Mouse (Mus musculus) midbrain, embryonic 10.5 days (tissue): ENCODE measurements around the gene Rasip1. TPM values are rescaled to one million over a fixed set of nuclear protein-coding genes. Genes with fewer than 3 reads are reported as not detected.
A peak's percentile ranks its signal among the peaks of the same experiment; 100 is the strongest.

Experiments
- DNase-seq: peaks from one replicate; pipeline ENCODE4 v3.0.0-alpha.2; 2017; ENCODE audit warnings: low spot score
- H3K27ac ChIP-seq: fragments of 300-500 bp; sonication (generic); replicated peaks from 2 replicates; pipeline ENCODE4 v1.5.1; 2016; ENCODE audit warnings: mild to moderate bottlenecking
- H3K27me3 ChIP-seq: fragments of 300-500 bp; sonication (generic); 2 replicates; pipeline ENCODE4 v1.6.1; 2016; ENCODE audit warnings: low read depth, mild to moderate bottlenecking; ENCODE audit not compliant: poor library complexity, severe bottlenecking
- H3K36me3 ChIP-seq: fragments of 300-500 bp; sonication (generic); 2 replicates; pipeline ENCODE4 v1.6.1; 2016; ENCODE audit warnings: mild to moderate bottlenecking, moderate library complexity
- H3K4me1 ChIP-seq: fragments of 300-500 bp; sonication (generic); 2 replicates; pipeline ENCODE4 v1.6.1; 2016
- H3K4me3 ChIP-seq: fragments of 300-500 bp; sonication (generic); 2 replicates; pipeline ENCODE4 v1.5.1; 2016; ENCODE audit warnings: mild to moderate bottlenecking, moderate library complexity
- H3K9me3 ChIP-seq: fragments of 300-500 bp; sonication (generic); replicated peaks from 2 replicates; pipeline ENCODE4 v1.6.1; 2016; ENCODE audit warnings: mild to moderate bottlenecking
- WGBS: fragments of 180-500 bp; shearing (Covaris S2); methylation state at CpG from one replicate; pipeline ENCODE4 v1.1.7; 2016; 5-methylcytosine and 5-hydroxymethylcytosine counted together
- polyA plus RNA-seq: library from polyadenylated mRNA; unstranded; fragments of >200 nt; fragmentation: Nextera tagmentation; extraction: Ambion mirVana; gene quantifications from 2 replicates; pipeline ENCODE4 v1.2.1, GENCODE M21; 2016

Rasip1 gene
- polyA plus RNA-seq, 1 experiment from 2014 or later: 4.8 TPM

- DNase-seq: no peak
- H3K9me3 ChIP-seq: no peaks in the 10 kb centered on the region
- peaks cover 15% of the 10 kb centered on the region for H3K4me1 ChIP-seq
- no peak overlapping the region for H3K27ac ChIP-seq
- WGBS: 54% methylated on average over 18 of the region's 18 CpGs
- no peaks in the 10 kb centered on the region for H3K36me3 ChIP-seq
- no peak overlapping the region for H3K4me3 ChIP-seq
- no peaks in the 10 kb centered on the region for H3K27me3 ChIP-seq
Observed at GRCm38 (mm10) chr7:45598960-45599879, 28.1 kb upstream of the Rasip1 start.

GRCm38 (mm10) chr7:45605704-45606289, 21.5 kb upstream of the Rasip1 start:
- 87% methylated on average over 9 of the region's 9 CpGs for WGBS
- Histone ChIP-seq H3K4me1 (peaks cover 8% of the 10 kb centered on the region), H3K9me3 (no peaks in the 10 kb centered on the region), H3K27me3 (no peaks in the 10 kb centered on the region), H3K36me3 (no peaks in the 10 kb centered on the region), H3K27ac (no peak overlapping the region), H3K4me3 (no peak overlapping the region)
- DNase-seq: no peak

GRCm38 (mm10) chr7:45609511-45609910, 17.8 kb upstream of the Rasip1 start:
- 72% methylated on average over 1 of the region's 1 CpGs for WGBS
- DNase-seq: no peak

GRCm38 (mm10) chr7:45616277-45616676, 11.0 kb upstream of the Rasip1 start:
- no peak overlapping the region for H3K27ac ChIP-seq
- H3K4me1 ChIP-seq: peaks cover 12% of the 10 kb centered on the region
- H3K9me3 ChIP-seq: no peaks in the 10 kb centered on the region
- H3K27me3 ChIP-seq: peaks cover 59% of the 10 kb centered on the region
- DNase-seq: no peak
- no peak overlapping the region for H3K4me3 ChIP-seq
- WGBS: 21% methylated on average over 6 of the region's 6 CpGs
- H3K36me3 ChIP-seq: no peaks in the 10 kb centered on the region

More at GRCm38 (mm10) chr7:45609511-45609910, 17.8 kb upstream of the Rasip1 start:
- no peaks in the 10 kb centered on the region for H3K4me1 ChIP-seq
- no peaks in the 10 kb centered on the region for H3K36me3 ChIP-seq
- no peak overlapping the region for H3K4me3 ChIP-seq
- H3K27me3 ChIP-seq: peaks cover 5% of the 10 kb centered on the region; the same call in 1 of the 2 replicates
- no peak overlapping the region for H3K27ac ChIP-seq
- no peaks in the 10 kb centered on the region for H3K9me3 ChIP-seq

GRCm38 (mm10) chr7:45617042-45617695, 10.1 kb upstream of the Rasip1 start, which contains the start of gene Fut1:
Gene Fut1, plus strand, starts transcription at chr7:45617289.
- DNase-seq: no peak
- Histone ChIP-seq H3K36me3 (no peaks in the 10 kb centered on the region), H3K27me3 (peaks cover 59% of the 10 kb centered on the region), H3K9me3 (no peaks in the 10 kb centered on the region), H3K4me1 (peaks cover 12% of the 10 kb centered on the region), H3K27ac (no peak within 1 kb of the TSS), H3K4me3 (peak within 1 kb of the TSS; percentile 12; the same call in 1 of the 2 replicates)
- 6% methylated on average over 31 of the region's 31 CpGs for WGBS

- Histone ChIP-seq H3K4me3 (no peak overlapping the region), H3K27me3 (peaks cover 59% of the 10 kb centered on the region), H3K36me3 (no peaks in the 10 kb centered on the region), H3K9me3 (no peaks in the 10 kb centered on the region), H3K4me1 (peaks cover 12% of the 10 kb centered on the region), H3K27ac (no peak overlapping the region)
- no peak for DNase-seq
- WGBS: 72% methylated on average over 5 of the region's 5 CpGs
Observed at GRCm38 (mm10) chr7:45618316-45618715, 9.0 kb upstream of the Rasip1 start.

GRCm38 (mm10) chr7:45619592-45619991, 7.7 kb upstream of the Rasip1 start:
- Histone ChIP-seq H3K4me1 (peaks cover 12% of the 10 kb centered on the region), H3K36me3 (no peaks in the 10 kb centered on the region), H3K27me3 (peaks cover 55% of the 10 kb centered on the region), H3K4me3 (no peak overlapping the region), H3K9me3 (no peaks in the 10 kb centered on the region), H3K27ac (no peak overlapping the region)
- no peak for DNase-seq
- 92% methylated on average over 5 of the region's 5 CpGs for WGBS

- Histone ChIP-seq H3K27me3 (peaks cover 54% of the 10 kb centered on the region), H3K4me1 (peaks cover 8% of the 10 kb centered on the region), H3K27ac (no peak within 1 kb of the TSS), H3K36me3 (no peaks in the 10 kb centered on the region), H3K9me3 (no peaks in the 10 kb centered on the region), H3K4me3 (no peak within 1 kb of the TSS)
- DNase-seq: no peak
- WGBS: 30% methylated on average over 9 of the region's 9 CpGs
Observed at GRCm38 (mm10) chr7:45621443-45621842, 5.8 kb upstream of the Rasip1 start, which contains the start of gene Izumo1. Gene Izumo1, plus strand, starts transcription at chr7:45621811.

- DNase-seq: no peak
- 93% methylated on average over 11 of the region's 11 CpGs for WGBS
- Histone ChIP-seq H3K9me3 (no peaks in the 10 kb centered on the region), H3K4me1 (peaks cover 4% of the 10 kb centered on the region), H3K27ac (no peak overlapping the region), H3K4me3 (no peak overlapping the region), H3K36me3 (no peaks in the 10 kb centered on the region), H3K27me3 (peaks cover 54% of the 10 kb centered on the region)
Observed at GRCm38 (mm10) chr7:45623507-45623906, 3.8 kb upstream of the Rasip1 start.

- no peaks in the 10 kb centered on the region for H3K36me3 ChIP-seq
- H3K27ac ChIP-seq: no peak overlapping the region
- peaks cover 52% of the 10 kb centered on the region for H3K27me3 ChIP-seq
- H3K4me3 ChIP-seq: no peak overlapping the region
- H3K4me1 ChIP-seq: peaks cover 10% of the 10 kb centered on the region
- no peaks in the 10 kb centered on the region for H3K9me3 ChIP-seq
- WGBS: 86% methylated on average over 3 of the region's 3 CpGs
- no peak for DNase-seq
Observed at GRCm38 (mm10) chr7:45624718-45625117, 2.6 kb upstream of the Rasip1 start.

GRCm38 (mm10) chr7:45625481-45625880, 1.8 kb upstream of the Rasip1 start:
- DNase-seq: no peak
- Histone ChIP-seq H3K27me3 (peaks cover 58% of the 10 kb centered on the region), H3K4me1 (peaks cover 10% of the 10 kb centered on the region), H3K27ac (no peak overlapping the region), H3K9me3 (no peaks in the 10 kb centered on the region), H3K4me3 (no peak overlapping the region), H3K36me3 (no peaks in the 10 kb centered on the region)
- WGBS: 90% methylated on average over 8 of the region's 8 CpGs

- WGBS: 88% methylated on average over 7 of the region's 7 CpGs
- H3K4me1 ChIP-seq: peaks cover 10% of the 10 kb centered on the region
- peaks cover 69% of the 10 kb centered on the region for H3K27me3 ChIP-seq
- H3K36me3 ChIP-seq: no peaks in the 10 kb centered on the region
- no peaks in the 10 kb centered on the region for H3K9me3 ChIP-seq
- DNase-seq: no peak
- H3K27ac ChIP-seq: no peak overlapping the region
- H3K4me3 ChIP-seq: no peak overlapping the region
Observed at GRCm38 (mm10) chr7:45626571-45627076, 664 bp upstream of the Rasip1 start.
